Mouse (Mus musculus): ENCODE measurements around the gene Olfr1346.

DNA sequence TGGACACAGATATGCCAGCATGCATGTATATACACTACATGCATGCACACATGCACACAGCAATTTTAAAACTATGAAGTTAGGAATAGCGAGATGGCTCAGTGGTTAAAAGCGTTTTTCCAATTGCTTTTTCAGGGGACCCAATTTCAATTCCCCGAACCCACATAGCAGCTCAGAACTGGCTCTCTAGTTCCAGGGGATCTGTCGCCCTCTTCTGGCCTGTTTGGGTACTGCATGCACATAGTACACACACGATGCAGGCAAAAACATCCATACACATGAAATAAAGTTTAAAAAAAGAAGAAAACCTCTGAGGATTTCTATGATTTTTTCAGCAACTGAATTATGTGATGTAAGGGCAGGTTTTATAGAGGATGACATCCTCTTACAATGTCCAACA is 59.2 kb downstream of the Olfr1346 start:
- peak; percentile 41 for TF ChIP-seq CTCF (IDR thresholded peaks at IDR 0.05; ENCODE audit: control insufficient read depth, insufficient read depth, low read length)
- TF ChIP-seq POLR2A (IDR thresholded peaks at IDR 0.05; ENCODE audit: borderline replicate concordance, control insufficient read depth, low read depth, low read length): no peak

All from bone marrow, adult 2 months (tissue).